Mouse (Mus musculus) spleen, postnatal 4 days (tissue): ENCODE measurements around the gene Rhebl1.
"Not testable (repeated sequence)": the region's sequence is repeated elsewhere in the genome, so short reads cannot be mapped to it uniquely, and the experiment has no call there.

Experiments
- DNase-seq, 2 experiments: peaks; one replicate each; pipeline ENCODE4 v3.0.0; 2022; ENCODE audit warnings: low spot score in 2 of 2

Rhebl1 gene

DNA sequence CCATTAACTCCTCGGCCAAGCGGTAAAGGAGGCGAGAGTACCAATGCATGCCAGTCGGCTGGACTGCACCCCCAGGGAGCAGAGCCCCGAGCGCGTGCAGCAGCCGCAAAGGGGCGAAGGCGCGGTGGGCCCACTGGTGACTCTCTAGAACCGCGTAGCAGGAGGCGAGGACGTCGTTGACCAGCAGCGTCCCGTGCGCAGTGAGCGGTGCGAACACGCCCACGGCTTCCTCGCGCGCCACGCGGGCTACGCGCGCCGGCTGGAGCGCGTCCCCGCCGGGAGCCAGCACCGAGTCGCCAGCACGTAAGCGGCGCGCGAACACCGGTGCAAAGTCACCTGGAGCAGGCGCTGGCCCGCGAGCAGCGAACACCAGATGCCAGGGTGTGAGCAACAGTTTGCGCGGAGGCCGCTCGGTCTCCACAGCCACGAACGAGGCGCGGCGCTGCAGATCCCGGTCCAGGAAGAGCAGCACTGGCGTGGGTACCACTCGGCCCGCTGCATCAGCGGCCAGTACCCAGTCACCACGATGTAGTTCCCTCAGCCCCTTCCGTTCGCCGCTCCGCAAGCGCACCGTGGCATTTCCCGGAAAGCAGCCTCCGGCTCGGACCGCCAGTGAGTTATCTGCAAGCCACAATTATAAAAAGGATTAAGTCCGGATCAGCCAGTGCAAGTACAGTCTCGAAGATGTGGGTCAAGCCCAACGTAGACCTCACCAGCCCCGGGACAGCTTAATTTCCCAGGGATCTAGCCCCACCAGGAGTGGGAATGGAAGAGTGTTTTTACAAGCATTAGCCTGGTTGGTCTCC is at the start of gene Rhebl1:
Rhebl1 (minus strand) TSS at position 601 of the 806 bp plus-strand sequence.
- no peak for DNase-seq

- DNase-seq, result no peak
Observed at GRCm38 (mm10) chr15:98943133-98943532, 48.8 kb upstream of the Rhebl1 start.

- DNase-seq, result no peak
Observed at GRCm38 (mm10) chr15:98942081-98942480, 47.7 kb upstream of the Rhebl1 start.

DNA sequence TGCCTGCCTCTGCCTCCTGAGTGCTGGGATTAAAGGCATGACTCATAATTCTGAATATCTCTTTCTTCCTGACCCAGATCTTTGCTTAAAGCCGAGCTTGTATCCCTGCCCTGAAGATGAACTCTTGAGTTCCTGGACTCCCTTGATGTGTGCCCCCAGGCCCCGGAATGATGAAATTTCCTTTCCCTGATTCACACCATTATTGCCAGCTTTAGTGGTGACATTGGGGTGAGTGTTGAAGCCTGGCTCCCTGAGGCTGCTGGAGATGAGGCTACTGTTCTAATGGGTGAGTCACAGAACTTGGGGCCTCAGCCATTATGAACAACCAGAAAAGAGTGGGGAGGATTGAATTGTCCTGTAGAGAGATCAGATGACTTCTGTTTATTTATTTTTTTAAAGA is 47.2 kb upstream of the Rhebl1 start:
- DNase-seq, result no peak

- DNase-seq, result no peak
Observed at GRCm38 (mm10) chr15:98940816-98941215, 46.5 kb upstream of the Rhebl1 start.

- peak; percentile 92 to 95 for DNase-seq
Observed at GRCm38 (mm10) chr15:98934217-98934839, 40.0 kb upstream of the Rhebl1 start, which contains the start of gene Tuba1b. Gene Tuba1b, minus strand, starts transcription at chr15:98934565.

GRCm38 (mm10) chr15:98933833-98934216 is 39.5 kb upstream of the Rhebl1 start:
- peak; percentile 94 to 96 for DNase-seq

GRCm38 (mm10) chr15:98933004-98933671 is 38.8 kb upstream of the Rhebl1 start:
- DNase-seq, result not testable (repeated sequence)

- DNase-seq, result no peak
Observed at GRCm38 (mm10) chr15:98930998-98931397, 36.7 kb upstream of the Rhebl1 start.

- DNase-seq, result no peak
Observed at GRCm38 (mm10) chr15:98930017-98930734, 35.8 kb upstream of the Rhebl1 start.

GRCm38 (mm10) chr15:98928598-98929240 is 34.4 kb upstream of the Rhebl1 start:
- DNase-seq, result no peak

- DNase-seq, result no peak
Observed at GRCm38 (mm10) chr15:98927566-98927965, 33.2 kb upstream of the Rhebl1 start.

DNA sequence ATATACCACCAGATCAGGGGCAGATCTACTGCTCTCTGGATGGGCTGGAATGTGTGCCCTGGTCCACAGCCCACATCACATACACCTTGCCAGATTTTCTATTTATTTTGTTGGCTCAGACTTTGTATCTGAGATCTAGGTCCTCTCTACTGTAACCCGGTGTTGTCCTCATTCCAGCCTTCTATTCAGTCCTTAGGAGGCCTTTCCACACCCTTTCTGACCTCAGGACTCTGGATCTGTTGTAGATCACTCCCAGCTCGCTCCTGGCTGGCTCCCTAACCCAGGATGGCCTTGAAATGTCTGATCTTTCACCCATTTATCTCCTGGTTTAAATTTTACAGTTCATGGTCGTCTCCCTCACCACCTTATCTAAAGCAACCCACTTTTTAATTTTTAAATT is 30.3 kb upstream of the Rhebl1 start:
- no peak for DNase-seq

DNA sequence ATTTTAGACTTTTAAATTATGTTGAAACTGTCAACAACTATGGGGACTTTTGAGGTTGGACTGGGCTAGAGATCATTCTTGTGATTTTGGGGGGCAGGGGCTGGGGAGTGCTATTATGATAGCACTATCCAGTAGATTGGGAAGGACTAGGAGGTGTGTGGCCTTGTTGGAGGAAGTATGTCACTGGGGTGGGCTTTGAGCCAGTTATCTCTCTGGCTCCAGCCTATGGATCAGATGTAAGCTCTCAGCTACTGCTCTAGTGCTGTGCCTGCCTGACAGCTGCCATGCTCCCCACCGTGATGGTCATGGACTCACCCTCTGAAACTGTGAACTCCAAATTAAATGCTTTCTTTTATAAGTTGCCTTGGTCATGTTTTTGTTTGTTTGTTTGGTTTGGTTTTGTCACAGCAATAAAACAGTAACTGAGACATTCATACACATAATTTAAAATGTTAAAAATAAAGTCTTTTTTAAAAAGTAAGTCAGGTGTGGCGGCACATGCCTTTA is 28.7 kb upstream of the Rhebl1 start:
- no peak for DNase-seq

DNA sequence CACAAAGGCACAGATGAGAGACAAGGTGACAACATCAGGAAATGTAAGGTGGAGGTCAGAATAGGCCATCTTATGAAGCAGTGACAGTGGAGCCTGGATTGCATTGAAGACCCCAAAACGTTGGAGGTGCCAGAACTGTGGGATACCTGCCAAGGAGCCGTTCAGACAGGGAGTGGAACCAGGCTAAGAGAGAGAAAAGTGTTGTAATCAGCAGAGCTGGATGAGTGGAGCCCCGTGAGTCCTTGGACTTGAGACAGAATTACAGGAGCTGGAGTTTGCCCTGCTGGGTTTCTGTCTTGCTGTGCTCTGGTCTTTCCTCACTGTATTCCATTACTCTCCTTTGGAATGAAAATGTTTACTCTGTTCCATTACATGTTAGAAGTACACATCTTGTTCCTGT is 28.2 kb upstream of the Rhebl1 start:
- DNase-seq, result no peak

DNA sequence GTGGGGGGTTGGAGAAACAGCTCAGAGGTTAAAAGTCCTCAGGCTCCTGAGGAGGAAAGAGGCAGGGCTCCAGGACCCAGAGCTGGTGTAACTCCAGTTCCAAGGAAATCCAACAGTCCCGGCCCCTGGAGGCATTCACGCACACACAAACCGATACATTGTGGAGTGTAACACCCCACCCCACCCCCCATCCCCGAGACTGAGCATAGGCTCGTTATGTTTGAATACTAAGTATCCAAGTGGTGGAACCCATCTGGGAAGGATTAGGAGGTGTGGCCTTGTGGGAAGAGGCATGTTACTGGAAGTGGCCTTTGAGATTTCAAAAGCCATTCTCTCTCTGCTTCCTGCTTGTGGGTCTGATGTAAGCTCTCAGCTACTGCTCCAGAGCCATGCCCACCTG is 27.2 kb upstream of the Rhebl1 start:
- no peak for DNase-seq

GRCm38 (mm10) chr15:98918499-98918895 is 24.2 kb upstream of the Rhebl1 start:
- not testable (repeated sequence) for DNase-seq

GRCm38 (mm10) chr15:98917538-98918498 is 23.5 kb upstream of the Rhebl1 start, which contains the start of gene Lmbr1l:
Gene Lmbr1l, minus strand, starts transcription at chr15:98918231.
- peak; percentile 97 for DNase-seq

DNA sequence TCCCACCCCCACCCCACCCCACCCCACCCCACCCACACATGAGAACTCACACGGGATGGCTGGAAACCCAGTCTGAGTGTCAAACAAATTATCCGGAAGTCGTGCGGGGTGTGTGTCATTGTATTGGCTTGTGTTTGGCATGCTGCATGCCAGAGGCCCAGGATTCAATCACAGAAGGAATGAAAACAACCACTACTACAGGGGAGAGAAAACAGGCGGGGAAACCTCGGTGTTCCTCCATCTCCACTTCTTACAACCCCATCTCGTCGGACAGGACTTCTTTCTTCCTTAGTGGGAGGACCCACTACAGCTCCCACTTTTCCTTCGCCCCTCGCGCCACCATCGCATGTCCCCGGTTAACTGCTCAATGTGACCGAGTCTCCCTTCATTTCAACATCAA is 22.8 kb upstream of the Rhebl1 start:
- DNase-seq, result no peak

DNA sequence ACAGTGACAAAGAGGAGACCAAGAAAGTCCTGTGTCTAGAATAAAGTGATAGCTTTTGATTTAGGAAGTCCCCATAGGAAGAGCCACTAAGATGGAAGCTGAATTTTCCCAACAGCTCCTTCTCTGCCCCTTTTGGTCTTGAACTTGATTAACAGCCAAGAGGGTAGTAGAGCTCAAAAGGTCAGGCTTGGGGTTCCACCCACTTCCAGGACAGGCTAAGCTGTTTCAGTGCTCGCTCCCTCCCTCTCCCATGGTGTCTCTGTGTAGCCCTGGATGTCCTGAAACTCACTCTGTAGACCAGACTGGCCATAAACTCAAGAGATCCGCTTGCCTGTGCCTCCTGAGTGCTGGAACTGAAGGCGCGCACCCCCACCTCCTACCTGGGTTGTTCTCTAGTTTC is 21.7 kb upstream of the Rhebl1 start:
- no peak for DNase-seq
